Mouse (Mus musculus) spleen, adult 2 months (tissue): Measurements from ENCODE around the gene Cdh5.

Experiments used
- CTCF ChIP-seq: fragments of 200-500 bp; IDR thresholded peaks from 2 replicates; pipeline ENCODE4 v1.5.1; 2011; ENCODE audit warnings: mild to moderate bottlenecking, inconsistent platforms; ENCODE audit not compliant: insufficient read depth, insufficient read length, insufficient replicate concordance; ENCODE audit errors: extremely low read depth
- POLR2A ChIP-seq: fragments of 200-500 bp; IDR thresholded peaks from 2 replicates; pipeline ENCODE4 v1.6.1; 2011; ENCODE audit warnings: low read depth, low read length, inconsistent platforms

- no peak for TF ChIP-seq CTCF
- TF ChIP-seq POLR2A = no peak
These were observed 89.5 kb downstream of the Cdh5 start for GRCm38 (mm10) chr8:104190777-104191468.
